Mouse (Mus musculus) intestine, embryonic 16.5 days (tissue): ENCODE measurements around the gene Rnd1. TPM values are rescaled to one million over a fixed set of nuclear protein-coding genes. Genes with fewer than 3 reads are reported as not detected.

Experiments used
- ATAC-seq: fragments of 200-750 bp; cut with Nextera tagmentation; 2 replicates; pipeline ENCODE4 v1.8.0; 2017; ENCODE audit warnings: moderate TSS enrichment, moderate library complexity
- H3K27ac ChIP-seq: fragments of 300-500 bp; sonication (generic); 2 replicates; pipeline ENCODE4 v1.5.1; 2014; ENCODE audit warnings: mild to moderate bottlenecking, low read length
- H3K27me3 ChIP-seq: fragments of 300-500 bp; sonication (generic); replicated peaks from 2 replicates; pipeline ENCODE4 v1.6.1; 2014; ENCODE audit warnings: low read length, control low read depth, mixed read lengths; ENCODE audit not compliant: control insufficient read depth, insufficient read depth
- H3K36me3 ChIP-seq: fragments of 300-500 bp; sonication (generic); 2 replicates; pipeline ENCODE4 v1.6.1; 2014; ENCODE audit warnings: low read length, control low read depth; ENCODE audit not compliant: control insufficient read depth, insufficient read depth
- H3K4me1 ChIP-seq: fragments of 300-500 bp; sonication (generic); 2 replicates; pipeline ENCODE4 v1.6.1; 2014; ENCODE audit warnings: low read length, control low read depth, mixed read lengths; ENCODE audit not compliant: control insufficient read depth, insufficient read depth
- H3K4me2 ChIP-seq: fragments of 300-500 bp; sonication (generic); 2 replicates; pipeline ENCODE4 v1.6.1; 2014; ENCODE audit warnings: low read depth, low read length, control low read depth
- H3K4me3 ChIP-seq: fragments of 300-500 bp; sonication (generic); 2 replicates; pipeline ENCODE4 v1.5.1; 2014; ENCODE audit warnings: mild to moderate bottlenecking, low read length
- H3K9ac ChIP-seq: fragments of 300-500 bp; sonication (generic); 2 replicates; pipeline ENCODE4 v1.6.1; 2014; ENCODE audit warnings: low read depth, low read length
- H3K9me3 ChIP-seq: fragments of 300-500 bp; sonication (generic); 2 replicates; pipeline ENCODE4 v1.6.1; 2016; ENCODE audit warnings: low read length, control low read depth; ENCODE audit not compliant: control insufficient read depth
- WGBS: fragments of 180-500 bp; shearing (Covaris S2); extraction: QIAGEN DNeasy Blood & Tissue Kit; methylation state at CpG from one replicate; pipeline ENCODE4 v1.1.7; 2014; 5-methylcytosine and 5-hydroxymethylcytosine counted together
- polyA plus RNA-seq: library from polyadenylated mRNA; unstranded; fragments of >200 nt; fragmentation: Nextera tagmentation; extraction: Ambion mirVana; gene quantifications from 2 replicates; pipeline ENCODE4 v1.2.1, GENCODE M21; 2015

The Rnd1 gene
- polyA plus RNA-seq, 1 experiment from 2014 or later: 0.95 TPM

DNA sequence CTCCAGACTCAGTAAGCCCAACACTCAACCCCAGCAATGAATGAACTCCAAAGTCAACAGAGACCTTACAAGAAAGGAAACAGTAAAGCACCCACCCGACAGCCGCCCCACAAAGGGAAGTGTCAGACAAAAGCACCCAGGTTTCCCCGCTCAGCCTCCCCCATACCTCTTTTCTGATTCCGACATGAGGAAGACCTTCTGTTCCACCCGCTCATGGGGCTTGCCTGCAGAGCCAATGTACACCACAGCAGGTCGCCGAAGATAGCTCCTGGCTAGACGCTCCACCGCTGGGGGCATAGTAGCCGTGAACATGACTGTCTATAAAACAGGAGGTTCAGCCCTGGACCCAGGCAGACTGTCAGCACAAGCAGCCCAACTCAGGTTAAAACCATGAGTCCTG is 30.0 kb downstream of the Rnd1 start:
- Histone ChIP-seq H3K4me2 (no peak overlapping the region), H3K27ac (no peak overlapping the region), H3K4me3 (no peak overlapping the region), H3K9ac (no peak overlapping the region), H3K9me3 (no peaks in the 10 kb centered on the region), H3K4me1 (no peaks in the 10 kb centered on the region), H3K36me3 (peaks cover 60% of the 10 kb centered on the region), H3K27me3 (no peaks in the 10 kb centered on the region)
- ATAC-seq: no peak
- 84% methylated on average over 10 of the region's 10 CpGs for WGBS

DNA sequence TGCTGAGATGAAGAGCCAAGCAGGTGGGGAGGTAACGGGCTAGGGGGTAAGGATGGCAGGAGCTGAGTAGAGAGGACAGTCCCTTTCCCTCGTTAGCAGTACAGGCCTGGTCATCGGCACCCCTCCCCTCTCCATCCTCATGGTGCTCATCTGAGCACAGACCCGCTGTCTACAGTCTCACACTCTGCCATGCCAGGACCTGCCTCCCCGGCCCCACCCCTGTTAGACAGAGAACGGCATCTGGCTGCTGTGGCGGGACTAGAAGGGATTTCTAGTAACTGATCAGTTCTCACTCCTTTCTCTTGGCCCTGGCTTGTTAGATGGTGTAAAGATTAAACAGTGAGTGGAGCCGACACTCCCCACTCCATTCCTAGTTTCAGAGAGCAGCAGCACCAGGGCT is 30.5 kb downstream of the Rnd1 start:
- Histone ChIP-seq H3K4me3 (no peak overlapping the region), H3K9me3 (no peaks in the 10 kb centered on the region), H3K4me1 (no peaks in the 10 kb centered on the region), H3K36me3 (peaks cover 54% of the 10 kb centered on the region), H3K27me3 (no peaks in the 10 kb centered on the region), H3K27ac (no peak overlapping the region), H3K4me2 (no peak overlapping the region), H3K9ac (no peak overlapping the region)
- 81% methylated on average over 8 of the region's 8 CpGs for WGBS
- no peak for ATAC-seq

DNA sequence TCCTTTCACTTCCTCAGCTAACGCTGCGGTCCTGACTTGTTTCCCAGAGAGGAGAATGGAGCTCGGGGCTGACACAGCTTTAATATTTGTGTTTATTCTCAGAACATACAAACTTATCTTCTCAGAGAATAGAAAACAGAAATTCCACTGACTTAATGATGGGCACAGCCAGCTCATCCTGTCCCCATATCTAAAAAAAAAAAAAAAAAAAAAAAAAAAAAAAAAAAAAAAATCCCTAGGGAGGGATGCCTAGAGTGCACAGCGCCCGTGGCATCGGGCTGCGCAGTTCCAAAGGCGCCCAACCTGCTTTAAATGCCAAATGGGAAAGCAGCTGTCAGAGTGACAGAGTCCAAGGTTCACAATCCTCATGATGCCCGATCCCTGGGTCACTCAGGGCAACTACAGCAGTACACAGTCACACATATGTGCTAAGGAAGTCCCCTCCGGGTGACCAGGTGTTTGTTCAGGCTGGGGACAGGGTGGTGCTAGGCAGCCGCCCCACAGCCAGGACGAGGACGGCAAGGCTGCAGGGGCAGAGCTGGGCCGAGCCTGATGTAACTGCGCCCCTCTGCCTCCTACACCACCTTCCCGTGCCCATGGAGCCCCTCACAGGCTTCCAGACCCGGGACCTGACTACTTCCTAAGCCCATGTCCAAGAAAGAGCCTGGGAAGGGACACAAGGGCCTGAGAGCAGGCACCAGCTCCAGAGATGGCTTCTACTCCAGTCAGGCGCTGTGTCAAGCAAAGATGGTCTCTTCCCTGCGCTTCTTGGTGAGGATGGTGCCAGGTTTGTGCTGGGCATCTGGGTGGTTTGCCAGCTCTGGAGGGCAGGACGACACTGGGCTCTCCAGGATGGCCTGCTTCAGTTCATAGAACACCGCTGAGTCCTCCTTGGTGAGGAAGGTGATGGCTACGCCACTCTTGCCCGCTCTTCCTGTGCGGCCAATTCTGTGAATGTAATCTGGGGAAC is 31.9 kb downstream of the Rnd1 start:
- no peak for ATAC-seq
- Histone ChIP-seq H3K9ac (no peak overlapping the region), H3K9me3 (no peaks in the 10 kb centered on the region), H3K36me3 (peaks cover 43% of the 10 kb centered on the region), H3K27me3 (no peaks in the 10 kb centered on the region), H3K27ac (no peak overlapping the region), H3K4me3 (no peak overlapping the region), H3K4me1 (no peaks in the 10 kb centered on the region), H3K4me2 (no peak overlapping the region)
- 84% methylated on average over 24 of the region's 24 CpGs for WGBS

DNA sequence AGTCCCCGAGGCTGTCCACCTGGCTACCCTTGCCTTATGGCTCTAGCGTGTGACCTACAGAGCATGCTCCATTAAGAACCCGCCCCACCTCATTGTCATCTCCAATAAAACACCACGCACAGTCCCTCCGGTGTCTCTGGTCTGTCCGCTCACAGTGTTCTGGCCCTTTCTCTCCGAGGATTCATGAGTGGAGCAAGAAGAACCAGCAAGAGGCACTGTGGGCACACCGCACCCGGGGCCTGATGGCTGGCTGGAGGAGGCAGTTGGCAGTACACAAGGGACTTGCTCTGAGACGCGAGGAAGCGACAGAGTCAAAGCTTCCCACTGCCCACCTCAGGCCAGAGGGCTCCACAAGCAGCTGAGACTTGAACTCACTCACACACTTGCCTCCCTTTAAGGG is 32.9 kb downstream of the Rnd1 start:
- H3K4me2 ChIP-seq: no peak overlapping the region
- no peaks in the 10 kb centered on the region for H3K9me3 ChIP-seq
- peaks cover 35% of the 10 kb centered on the region for H3K36me3 ChIP-seq
- ATAC-seq: no peak
- H3K4me3 ChIP-seq: no peak overlapping the region
- no peak overlapping the region for H3K9ac ChIP-seq
- H3K27me3 ChIP-seq: no peaks in the 10 kb centered on the region
- H3K4me1 ChIP-seq: no peaks in the 10 kb centered on the region
- 81% methylated on average over 12 of the region's 12 CpGs for WGBS
- no peak overlapping the region for H3K27ac ChIP-seq

DNA sequence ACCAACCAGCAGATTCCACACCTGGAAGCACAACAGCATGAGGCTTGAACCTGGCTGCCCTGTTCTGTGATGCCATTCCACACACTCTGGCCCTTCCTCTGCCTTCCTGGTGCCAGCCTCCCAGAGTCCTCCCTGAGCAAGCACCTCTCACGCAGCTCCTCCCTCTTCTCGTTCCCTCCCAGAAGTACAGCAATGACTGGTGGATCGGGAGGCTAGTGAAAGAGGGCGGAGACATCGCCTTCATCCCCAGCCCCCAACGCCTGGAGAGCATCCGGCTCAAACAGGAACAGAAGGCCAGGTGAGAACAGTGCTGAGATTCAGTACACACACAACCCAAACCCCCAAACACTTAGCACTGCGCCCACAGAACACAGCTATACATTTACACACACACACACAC is 37.1 kb downstream of the Rnd1 start:
- H3K4me1 ChIP-seq: peaks cover 8% of the 10 kb centered on the region
- no peak overlapping the region for H3K27ac ChIP-seq
- WGBS: 28% methylated on average over 8 of the region's 8 CpGs
- no peaks in the 10 kb centered on the region for H3K9me3 ChIP-seq
- no peak overlapping the region for H3K4me2 ChIP-seq
- H3K9ac ChIP-seq: no peak overlapping the region
- ATAC-seq: peak; percentile 43; the same call in 1 of the 2 replicates
- H3K36me3 ChIP-seq: peaks cover 8% of the 10 kb centered on the region
- no peaks in the 10 kb centered on the region for H3K27me3 ChIP-seq
- H3K4me3 ChIP-seq: no peak overlapping the region

DNA sequence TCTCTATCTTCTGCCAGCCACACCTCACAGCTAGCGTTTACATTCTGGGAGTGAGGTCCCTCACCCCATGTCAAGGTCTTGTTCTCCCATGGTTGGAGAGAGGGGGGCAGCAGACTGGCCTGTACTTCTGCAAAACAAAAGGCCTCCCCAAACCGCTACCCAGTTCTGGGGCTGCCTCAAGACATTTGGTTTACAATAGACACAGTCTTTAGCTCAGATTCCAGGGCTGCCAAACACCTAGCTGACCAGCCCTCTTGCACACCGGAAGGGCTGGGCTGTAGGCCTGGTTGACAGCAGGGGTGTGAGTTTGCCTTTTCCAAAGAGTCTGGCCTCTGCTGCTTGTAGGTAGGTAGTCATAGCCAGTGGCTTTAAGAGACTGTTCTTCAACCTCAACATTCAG is 40.1 kb downstream of the Rnd1 start:
- no peak overlapping the region for H3K27ac ChIP-seq
- H3K4me1 ChIP-seq: peaks cover 27% of the 10 kb centered on the region
- WGBS: 43% methylated on average over 3 of the region's 3 CpGs
- peaks cover 3% of the 10 kb centered on the region; the same call in 1 of the 2 replicates for H3K27me3 ChIP-seq
- H3K4me3 ChIP-seq: no peak overlapping the region
- no peak overlapping the region for H3K4me2 ChIP-seq
- no peaks in the 10 kb centered on the region for H3K36me3 ChIP-seq
- no peak for ATAC-seq
- no peaks in the 10 kb centered on the region for H3K9me3 ChIP-seq
- H3K9ac ChIP-seq: no peak overlapping the region

DNA sequence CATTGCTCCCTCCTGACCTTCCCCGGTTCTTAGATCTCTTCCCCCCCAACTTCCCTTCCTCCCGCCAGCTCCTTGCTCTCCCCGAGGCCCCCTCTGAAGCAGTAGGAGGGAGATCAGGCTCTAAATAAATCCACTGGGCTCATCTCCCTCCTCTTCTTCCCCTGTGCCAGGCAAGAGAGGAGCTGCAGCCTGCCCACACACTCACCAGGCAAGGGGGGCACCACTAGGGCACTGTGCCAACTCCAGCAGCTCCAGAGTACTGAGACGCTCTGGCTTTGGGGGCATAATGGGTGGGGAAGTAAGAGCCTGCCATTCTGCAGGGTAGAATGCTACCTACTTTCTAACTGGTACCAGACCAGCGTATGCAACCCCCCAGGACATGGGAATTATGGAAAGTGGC is 40.7 kb downstream of the Rnd1 start:
- 54% methylated on average over 5 of the region's 5 CpGs for WGBS

DNA sequence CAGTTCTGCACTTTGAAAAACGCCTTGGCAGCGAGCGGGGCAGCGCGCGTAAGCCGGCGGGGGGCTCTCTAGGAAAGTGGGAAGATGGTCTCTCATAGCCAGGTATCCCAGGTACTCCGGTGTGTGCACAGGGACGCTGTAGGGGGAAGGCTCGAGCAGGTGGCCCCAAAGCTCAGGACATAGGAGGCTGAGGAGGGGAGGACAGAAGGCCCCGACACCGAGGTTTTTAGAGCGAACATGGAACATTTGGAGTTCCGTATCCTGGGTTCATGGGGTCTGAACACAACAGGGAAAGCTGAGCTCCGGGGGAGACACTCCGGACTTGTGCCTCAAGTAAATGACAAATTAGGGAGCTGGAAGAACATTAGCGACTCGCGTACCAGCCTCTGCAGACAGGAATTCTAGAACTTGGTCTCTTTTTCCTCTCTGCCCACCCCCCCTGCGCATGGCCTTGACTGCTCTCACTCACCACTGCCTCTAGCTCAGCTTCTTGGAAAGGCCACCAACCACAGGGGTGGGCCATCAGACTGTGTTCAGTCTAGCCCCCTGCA is 41.9 kb downstream of the Rnd1 start:
- H3K27me3 ChIP-seq: peaks cover 3% of the 10 kb centered on the region; the same call in 1 of the 2 replicates
- H3K27ac ChIP-seq: peak overlapping the region; percentile 84; the same call in 1 of the 2 replicates
- peak overlapping the region; percentile 98 for H3K4me2 ChIP-seq
- peaks cover 36% of the 10 kb centered on the region for H3K4me1 ChIP-seq
- no peaks in the 10 kb centered on the region for H3K36me3 ChIP-seq
- peak overlapping the region; percentile 83 for H3K4me3 ChIP-seq
- no peak for ATAC-seq
- H3K9me3 ChIP-seq: no peaks in the 10 kb centered on the region
- WGBS: 7% methylated on average over 21 of the region's 21 CpGs
- peak overlapping the region; percentile 83 for H3K9ac ChIP-seq

More for the DNA sequence above, 40.7 kb downstream of the Rnd1 start:
- no peaks in the 10 kb centered on the region for H3K36me3 ChIP-seq
- H3K4me3 ChIP-seq: no peak overlapping the region
- H3K27ac ChIP-seq: no peak overlapping the region
- peak overlapping the region; percentile 2; the same call in 1 of the 2 replicates for H3K9ac ChIP-seq
- no peaks in the 10 kb centered on the region for H3K9me3 ChIP-seq
- 0 out of 2 replicates have a peak overlapping the region, but pooled peaks have one; percentile 98 for H3K4me2 ChIP-seq
- H3K4me1 ChIP-seq: peaks cover 31% of the 10 kb centered on the region
- no peak for ATAC-seq
- H3K27me3 ChIP-seq: peaks cover 3% of the 10 kb centered on the region; the same call in 1 of the 2 replicates

DNA sequence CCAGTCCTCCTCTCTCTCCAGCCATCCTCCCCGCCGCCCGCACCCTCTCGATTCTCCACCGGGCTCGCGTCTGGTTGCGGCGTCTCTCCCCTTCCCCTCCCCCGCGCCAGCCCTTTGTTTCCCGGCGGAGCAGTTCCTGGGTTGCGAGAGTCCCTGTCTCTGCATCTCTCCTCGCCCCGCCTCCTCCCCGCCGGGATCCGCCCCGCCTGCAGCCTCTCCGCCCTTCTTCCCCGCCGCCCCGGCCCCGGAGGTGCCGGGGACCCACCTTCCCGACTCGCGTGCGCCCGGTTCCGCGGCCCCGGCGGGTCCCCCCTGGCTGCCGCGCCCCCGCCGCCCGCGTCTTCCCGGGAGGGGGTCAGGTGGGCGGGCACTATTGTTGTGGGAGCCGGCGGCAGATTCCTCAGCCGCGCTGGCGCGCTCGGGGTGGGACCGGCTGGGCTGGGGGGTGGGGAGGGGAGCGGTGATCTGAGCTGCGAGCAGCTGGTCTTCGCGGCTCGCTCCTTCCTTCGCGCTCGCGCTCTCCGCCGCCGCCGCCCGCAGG is 42.6 kb downstream of the Rnd1 start:
- Histone ChIP-seq H3K27me3 (peaks cover 3% of the 10 kb centered on the region; the same call in 1 of the 2 replicates), H3K27ac (peak overlapping the region; percentile 84), H3K4me3 (peak overlapping the region; percentile 83), H3K9me3 (no peaks in the 10 kb centered on the region), H3K4me1 (peaks cover 36% of the 10 kb centered on the region), H3K4me2 (peak overlapping the region; percentile 98), H3K9ac (peak overlapping the region; percentile 83), H3K36me3 (no peaks in the 10 kb centered on the region)
- peak; percentile 69 for ATAC-seq
- WGBS: under 1% methylated on average over 47 of the region's 65 CpGs
